Comparison of ENCODE assay signal across 18 mouse cellular contexts in genomic region chr7:122391382-122391781, GRCm38 (mm10).
A peak's percentile ranks its signal among the peaks of the same experiment; 100 is the strongest.
DNase-seq lines count a peak whose midpoint lies in the region; ATAC-seq and TF ChIP-seq lines count a peak whose summit lies in the region.
"Had no signal": no experiment of that assay in that cellular context is flagged by ENCODE, and none has a peak within 500 bp of the region (broad histone marks: within the 10 kb centered on the region; RNA-seq: fewer than 3 reads in every experiment).

No protein-coding gene starts in this region.

- 0 out of 2 replicates have a peak, but pooled peaks cover 2% of the 10 kb centered on the region for H3K4me1 ChIP-seq in kidney, postnatal 0 days (replicated peaks; ENCODE audit: insufficient read depth, low read length)
- peaks cover 57% of the 10 kb centered on the region for H3K4me1 ChIP-seq in thymus, adult 2 months (replicated peaks; ENCODE audit: control insufficient read depth, insufficient read depth, low read length)
- H3K4me1 ChIP-seq: limb, embryonic 13.5 days had no signal

- ATAC-seq in kidney, postnatal 0 days (replicated peaks; ENCODE audit: low FRiP score, low read depth), result no peak
- ATAC-seq in activated CD4-positive, CD25-positive, alpha-beta regulatory T cell, adult 4 months, result no peak
- ATAC-seq: hindbrain, embryonic 16.5 days had no signal

- H3K9ac ChIP-seq in kidney, postnatal 0 days (ENCODE audit: low read depth, low read length), result no peak overlapping the region
- H3K9ac ChIP-seq: heart, embryonic 15.5 days; limb, embryonic 13.5 days; midbrain, embryonic 13.5 days; neural tube, embryonic 12.5 days had no signal

- no peak overlapping the region for H3K4me3 ChIP-seq in kidney, postnatal 0 days (replicated peaks; ENCODE audit: low read depth, low read length)
- H3K4me3 ChIP-seq in thymus, adult 2 months (ENCODE audit: control insufficient read depth, insufficient read depth, low read length), result no peak overlapping the region
- H3K4me3 ChIP-seq: heart, embryonic 15.5 days; limb, embryonic 13.5 days; midbrain, embryonic 13.5 days; neural tube, embryonic 12.5 days had no signal

- peak; percentile 44 for TF ChIP-seq CTCF in kidney, postnatal 0 days (IDR thresholded peaks at IDR 0.05; ENCODE audit: low read depth)
- no peak for TF ChIP-seq CTCF in thymus, adult 2 months (IDR thresholded peaks at IDR 0.05; ENCODE audit: borderline replicate concordance, control insufficient read depth, extremely low read depth, insufficient read depth, low read length, poor library complexity)

- H3K27me3 ChIP-seq in kidney, postnatal 0 days (ENCODE audit: insufficient read depth, low read length), result no peaks in the 10 kb centered on the region
- no peaks in the 10 kb centered on the region for H3K27me3 ChIP-seq in thymus, adult 2 months (ENCODE audit: control insufficient read depth, insufficient read depth, low read length)
- H3K27me3 ChIP-seq: heart, embryonic 15.5 days; limb, embryonic 13.5 days; midbrain, embryonic 13.5 days; neural tube, embryonic 12.5 days had no signal

- WGBS in kidney, postnatal 0 days, result 83% methylated on average over 3 of the region's 3 CpGs
- WGBS in thymus, adult 2 months, result 51% methylated on average over 3 of the region's 3 CpGs

- no peak overlapping the region for H3K27ac ChIP-seq in kidney, postnatal 0 days
- no peak overlapping the region for H3K27ac ChIP-seq in thymus, adult 2 months (ENCODE audit: control insufficient read depth, insufficient read depth, low read length)
- H3K27ac ChIP-seq: heart, embryonic 15.5 days; limb, embryonic 13.5 days; neural tube, embryonic 12.5 days had no signal

- no peak overlapping the region for H3K4me2 ChIP-seq in kidney, postnatal 0 days (ENCODE audit: low read length)
- H3K4me2 ChIP-seq: heart, embryonic 15.5 days; limb, embryonic 13.5 days; midbrain, embryonic 13.5 days; neural tube, embryonic 12.5 days had no signal

- H3K9me3 ChIP-seq in kidney, postnatal 0 days (replicated peaks; ENCODE audit: low read length), result no peaks in the 10 kb centered on the region
- H3K9me3 ChIP-seq: heart, embryonic 15.5 days; limb, embryonic 13.5 days; midbrain, embryonic 13.5 days; neural tube, embryonic 12.5 days had no signal

- TF ChIP-seq POLR2A in thymus, adult 2 months (IDR thresholded peaks at IDR 0.05; ENCODE audit: control insufficient read depth, extremely low read depth, insufficient read depth, low read length, poor library complexity), result no peak

- DNase-seq in kidney, postnatal 0 days (ENCODE audit: low spot score), result no peak
- DNase-seq in kidney, adult 11 months, result no peak
- DNase-seq in thymus, adult 2 months, result peak; percentile 51
- DNase-seq in thymus, postnatal 0 days (ENCODE audit: low spot score), result no peak
- DNase-seq in induced T-regulatory cell, adult 2 months (ENCODE audit: low read depth), result peak; percentile 57
- no peak for DNase-seq in gastrocnemius, adult 8-10 months (ENCODE audit: low spot score in 2 of 2)
- no peak for DNase-seq in kidney, postnatal 14 days
- DNase-seq: cerebellum, postnatal 36 days; gastrocnemius, postnatal 25 days; kidney, postnatal 10 days; retina, postnatal 1 day had no signal

- H3K36me3 ChIP-seq in kidney, postnatal 0 days (ENCODE audit: insufficient read depth, low read length), result no peaks in the 10 kb centered on the region
- no peaks in the 10 kb centered on the region for H3K36me3 ChIP-seq in thymus, adult 2 months (ENCODE audit: control insufficient read depth, insufficient read depth, low read length)
- H3K36me3 ChIP-seq: G1E; heart, embryonic 15.5 days; limb, embryonic 13.5 days; midbrain, embryonic 13.5 days; neural tube, embryonic 12.5 days had no signal

Comparison
In these comparisons a context has a peak if more than half of its experiments do, and no peak if none do; other contexts are left out.
1. DNase-seq: peak in thymus, adult 2 months (single experiment) and induced T-regulatory cell, adult 2 months (single experiment); none in kidney, postnatal 0 days (single experiment), kidney, adult 11 months (single experiment), thymus, postnatal 0 days (single experiment), gastrocnemius, adult 8-10 months (0 of 2) and kidney, postnatal 14 days (single experiment).